9 mouse cellular contexts compared by ENCODE assay signal in genomic region chr12:29939261-29939671, GRCm38 (mm10). TPM values are rescaled to one million over a fixed set of nuclear protein-coding genes. Genes with fewer than 3 reads are reported as not detected.
DNase-seq lines count a peak whose midpoint lies in the region; ATAC-seq lines count a peak whose summit lies in the region.
"Had no signal": no experiment of that assay in that cellular context is flagged by ENCODE, and none has a peak within 500 bp of the region (broad histone marks: within the 10 kb centered on the region; RNA-seq: fewer than 3 reads in every experiment).

No protein-coding gene starts in this region.

- H3K4me1 ChIP-seq in embryonic facial prominence, embryonic 10.5 days, result peaks cover 43% of the 10 kb centered on the region
- peaks cover 63% of the 10 kb centered on the region for H3K4me1 ChIP-seq in heart, embryonic 10.5 days
- H3K4me1 ChIP-seq in limb, embryonic 12.5 days (replicated peaks), result peaks cover 45% of the 10 kb centered on the region
- H3K4me1 ChIP-seq in neural tube, embryonic 11.5 days (ENCODE audit: control insufficient read depth, insufficient read depth, low read length), result peaks cover 18% of the 10 kb centered on the region

- peaks cover 4% of the 10 kb centered on the region for H3K27me3 ChIP-seq in embryonic facial prominence, embryonic 10.5 days (replicated peaks; ENCODE audit: low read depth, poor library complexity, severe bottlenecking)
- H3K27me3 ChIP-seq in heart, embryonic 10.5 days (ENCODE audit: insufficient read depth, poor library complexity, severe bottlenecking), result no peaks in the 10 kb centered on the region
- no peaks in the 10 kb centered on the region for H3K27me3 ChIP-seq in limb, embryonic 12.5 days
- H3K27me3 ChIP-seq in neural tube, embryonic 11.5 days (ENCODE audit: control insufficient read depth, insufficient read depth, low read length), result no peaks in the 10 kb centered on the region

- H3K4me2 ChIP-seq in limb, embryonic 12.5 days, result peak overlapping the region; percentile 88
- H3K4me2 ChIP-seq in neural tube, embryonic 11.5 days (ENCODE audit: low read depth), result peak overlapping the region; percentile 85

- no peaks in the 10 kb centered on the region for H3K9me3 ChIP-seq in embryonic facial prominence, embryonic 10.5 days
- no peaks in the 10 kb centered on the region for H3K9me3 ChIP-seq in heart, embryonic 10.5 days
- no peaks in the 10 kb centered on the region for H3K9me3 ChIP-seq in limb, embryonic 12.5 days
- H3K9me3 ChIP-seq in neural tube, embryonic 11.5 days (ENCODE audit: control insufficient read depth, low read length), result no peaks in the 10 kb centered on the region

- peak overlapping the region; percentile 99 for H3K27ac ChIP-seq in embryonic facial prominence, embryonic 10.5 days (replicated peaks)
- H3K27ac ChIP-seq in heart, embryonic 10.5 days, result peak overlapping the region; percentile 98
- H3K27ac ChIP-seq in limb, embryonic 12.5 days, result peak overlapping the region; percentile 96
- no peak overlapping the region for H3K27ac ChIP-seq in neural tube, embryonic 11.5 days (ENCODE audit: low read depth, low read length)
- H3K27ac ChIP-seq: macrophage had no signal

- 6% methylated on average over 8 of the region's 8 CpGs for WGBS in embryonic facial prominence, embryonic 10.5 days
- 9% methylated on average over 8 of the region's 8 CpGs for WGBS in heart, embryonic 10.5 days
- 2% methylated on average over 8 of the region's 8 CpGs for WGBS in limb, embryonic 12.5 days
- 11% methylated on average over 8 of the region's 8 CpGs for WGBS in neural tube, embryonic 11.5 days

- H3K36me3 ChIP-seq in embryonic facial prominence, embryonic 10.5 days (replicated peaks), result peaks cover 28% of the 10 kb centered on the region
- H3K36me3 ChIP-seq in heart, embryonic 10.5 days, result peaks cover 13% of the 10 kb centered on the region; the same call in 1 of the 2 replicates
- H3K36me3 ChIP-seq in limb, embryonic 12.5 days, result peaks cover 16% of the 10 kb centered on the region; the same call in 1 of the 2 replicates
- H3K36me3 ChIP-seq in neural tube, embryonic 11.5 days (ENCODE audit: control insufficient read depth, insufficient read depth, low read length), result no peaks in the 10 kb centered on the region; the same call in 1 of the 2 replicates

- peak; percentile 44 for DNase-seq in 3T3-L1 (ENCODE audit: low read depth, low spot score)
- DNase-seq in embryonic facial prominence, embryonic 10.5 days (ENCODE audit: low spot score), result peak; percentile 39
- DNase-seq in heart, embryonic 10.5 days (ENCODE audit: low spot score), result no peak
- DNase-seq in neural tube, embryonic 11.5 days (ENCODE audit: low spot score), result no peak
- no peak for DNase-seq in frontal cortex, postnatal 14 days (ENCODE audit: low spot score in 2 of 2)
- DNase-seq in thymus, postnatal 36 days, result no peak
- DNase-seq in frontal cortex, adult 2 months (ENCODE audit: extremely low spot score in 1 of 2, low spot score in 1 of 2), result no peak

- peak overlapping the region; percentile 98 for H3K4me3 ChIP-seq in embryonic facial prominence, embryonic 10.5 days
- peak overlapping the region; percentile 93 for H3K4me3 ChIP-seq in heart, embryonic 10.5 days
- H3K4me3 ChIP-seq in limb, embryonic 12.5 days (replicated peaks), result peak overlapping the region; percentile 91
- peak overlapping the region; percentile 80 for H3K4me3 ChIP-seq in neural tube, embryonic 11.5 days (ENCODE audit: low read depth, low read length)

- no peak for ATAC-seq in limb, embryonic 12.5 days (ENCODE audit: insufficient number of reproducible peaks, insufficient read depth, low FRiP score, low TSS enrichment, low read depth)
- ATAC-seq in neural tube, embryonic 11.5 days (ENCODE audit: insufficient read depth, low FRiP score, low TSS enrichment), result no peak

- peak overlapping the region; percentile 95 for H3K9ac ChIP-seq in limb, embryonic 12.5 days (replicated peaks)
- peak overlapping the region; percentile 86 for H3K9ac ChIP-seq in neural tube, embryonic 11.5 days (ENCODE audit: low read length)

RNA-seq across cellular contexts. Expression of gene Pxdn, which starts 1.9 kb away (rescaled TPM):
- polyA plus RNA-seq in embryonic facial prominence, embryonic 10.5 days (2016; fragmentation: Nextera tagmentation; extraction: Ambion mirVana), result 113 and 118 TPM in 2 replicates
- 92.0 and 109 TPM in 2 replicates for polyA plus RNA-seq in heart, embryonic 10.5 days (2016; fragmentation: Nextera tagmentation; extraction: Ambion mirVana)
- 147 and 160 TPM in 2 replicates for polyA plus RNA-seq in limb, embryonic 12.5 days (2016; fragmentation: Nextera tagmentation; extraction: Ambion mirVana)
- polyA plus RNA-seq in neural tube, embryonic 11.5 days (2014; fragmentation: Nextera tagmentation; extraction: Ambion mirVana), result 90.5 and 93.5 TPM in 2 replicates
- 77.0 and 84.4 TPM in 2 replicates for polyA plus RNA-seq in frontal cortex, adult 2 months (2012; rRNA removed)
- polyA plus RNA-seq: macrophage had no signal

Comparison
In these comparisons a context has a peak if more than half of its experiments do, and no peak if none do; other contexts are left out.
1. DNase-seq: peak in 3T3-L1 (single experiment) and embryonic facial prominence, embryonic 10.5 days (single experiment); none in heart, embryonic 10.5 days (single experiment), neural tube, embryonic 11.5 days (single experiment), frontal cortex, postnatal 14 days (0 of 2), thymus, postnatal 36 days (0 of 2) and frontal cortex, adult 2 months (0 of 2).
2. Peak in every context shown above with its lines, with median percentiles within 50 percentile points of each other: H3K4me3 ChIP-seq.